Mouse (Mus musculus): ENCODE measurements around the gene Lrrc75b. TPM values are rescaled to one million over a fixed set of nuclear protein-coding genes. Genes with fewer than 3 reads are reported as not detected.

Lrrc75b gene
- polyA plus RNA-seq, 1 experiment: not detected

GRCm38 (mm10) chr10:75552701-75553450, 7.3 kb downstream of the Lrrc75b start:
- Histone ChIP-seq H3K4me1 (ENCODE audit: control insufficient read depth, insufficient read depth, low read length) (no peaks in the 10 kb centered on the region), H3K27ac (ENCODE audit: insufficient read depth, low read length) (no peak overlapping the region), H3K36me3 (ENCODE audit: control insufficient read depth, insufficient read depth, low read length, poor library complexity, severe bottlenecking) (no peaks in the 10 kb centered on the region), H3K4me3 (ENCODE audit: low read depth, low read length) (no peak overlapping the region), H3K9me3 (replicated peaks; ENCODE audit: control insufficient read depth, insufficient read depth, low read length, poor library complexity, severe bottlenecking) (no peaks in the 10 kb centered on the region), H3K27me3 (ENCODE audit: control insufficient read depth, insufficient read depth, low read length, poor library complexity, severe bottlenecking) (no peaks in the 10 kb centered on the region), H3K9ac (ENCODE audit: low read depth, poor library complexity, severe bottlenecking) (no peak overlapping the region)
- no peak for TF ChIP-seq EP300 (IDR thresholded peaks at IDR 0.05; ENCODE audit: insufficient read depth, low read depth, low read length)

- TF ChIP-seq POLR2A (IDR thresholded peaks at IDR 0.05; ENCODE audit: insufficient read depth, low read length) (no peak), EP300 (IDR thresholded peaks at IDR 0.05; ENCODE audit: insufficient read depth, low read depth, low read length) (no peak), CTCF (IDR thresholded peaks at IDR 0.05; ENCODE audit: low read depth, low read length) (no peak)
- H3K27ac ChIP-seq (ENCODE audit: insufficient read depth, low read length): no peak overlapping the region
- H3K9me3 ChIP-seq (replicated peaks; ENCODE audit: control insufficient read depth, insufficient read depth, low read length, poor library complexity, severe bottlenecking): no peaks in the 10 kb centered on the region
- H3K36me3 ChIP-seq (ENCODE audit: control insufficient read depth, insufficient read depth, low read length, poor library complexity, severe bottlenecking): no peaks in the 10 kb centered on the region
- no peak overlapping the region for H3K4me3 ChIP-seq (ENCODE audit: low read depth, low read length)
- no peaks in the 10 kb centered on the region for H3K27me3 ChIP-seq (ENCODE audit: control insufficient read depth, insufficient read depth, low read length, poor library complexity, severe bottlenecking)
- no peak overlapping the region for H3K9ac ChIP-seq (ENCODE audit: low read depth, poor library complexity, severe bottlenecking)
- H3K4me1 ChIP-seq (ENCODE audit: control insufficient read depth, insufficient read depth, low read length): no peaks in the 10 kb centered on the region
Observed at GRCm38 (mm10) chr10:75552106-75552505, 8.0 kb downstream of the Lrrc75b start.

GRCm38 (mm10) chr10:75551175-75551574, 9.0 kb downstream of the Lrrc75b start:
- Histone ChIP-seq H3K4me3 (ENCODE audit: low read depth, low read length) (no peak overlapping the region), H3K4me1 (ENCODE audit: control insufficient read depth, insufficient read depth, low read length) (no peaks in the 10 kb centered on the region)

GRCm38 (mm10) chr10:75549886-75550285, 10.2 kb downstream of the Lrrc75b start:
- TF ChIP-seq EP300 (IDR thresholded peaks at IDR 0.05; ENCODE audit: insufficient read depth, low read depth, low read length) (no peak), CTCF (IDR thresholded peaks at IDR 0.05; ENCODE audit: low read depth, low read length) (no peak), POLR2A (IDR thresholded peaks at IDR 0.05; ENCODE audit: insufficient read depth, low read length) (no peak)
- no peaks in the 10 kb centered on the region for H3K9me3 ChIP-seq (replicated peaks; ENCODE audit: control insufficient read depth, insufficient read depth, low read length, poor library complexity, severe bottlenecking)

More at GRCm38 (mm10) chr10:75551175-75551574, 9.0 kb downstream of the Lrrc75b start:
- H3K27me3 ChIP-seq (ENCODE audit: control insufficient read depth, insufficient read depth, low read length, poor library complexity, severe bottlenecking): no peaks in the 10 kb centered on the region
- H3K36me3 ChIP-seq (ENCODE audit: control insufficient read depth, insufficient read depth, low read length, poor library complexity, severe bottlenecking): no peaks in the 10 kb centered on the region
- H3K27ac ChIP-seq (ENCODE audit: insufficient read depth, low read length): no peak overlapping the region
- H3K9ac ChIP-seq (ENCODE audit: low read depth, poor library complexity, severe bottlenecking): no peak overlapping the region
- TF ChIP-seq POLR2A (IDR thresholded peaks at IDR 0.05; ENCODE audit: insufficient read depth, low read length) (no peak), EP300 (IDR thresholded peaks at IDR 0.05; ENCODE audit: insufficient read depth, low read depth, low read length) (no peak), CTCF (IDR thresholded peaks at IDR 0.05; ENCODE audit: low read depth, low read length) (no peak)
- H3K9me3 ChIP-seq (replicated peaks; ENCODE audit: control insufficient read depth, insufficient read depth, low read length, poor library complexity, severe bottlenecking): no peaks in the 10 kb centered on the region

GRCm38 (mm10) chr10:75548486-75548885, 11.6 kb downstream of the Lrrc75b start:
- H3K9me3 ChIP-seq (replicated peaks; ENCODE audit: control insufficient read depth, insufficient read depth, low read length, poor library complexity, severe bottlenecking): no peaks in the 10 kb centered on the region
- H3K27ac ChIP-seq (ENCODE audit: insufficient read depth, low read length): no peak overlapping the region
- no peak overlapping the region for H3K9ac ChIP-seq (ENCODE audit: low read depth, poor library complexity, severe bottlenecking)
- H3K36me3 ChIP-seq (ENCODE audit: control insufficient read depth, insufficient read depth, low read length, poor library complexity, severe bottlenecking): no peaks in the 10 kb centered on the region
- TF ChIP-seq POLR2A (IDR thresholded peaks at IDR 0.05; ENCODE audit: insufficient read depth, low read length) (no peak), EP300 (IDR thresholded peaks at IDR 0.05; ENCODE audit: insufficient read depth, low read depth, low read length) (no peak)
- H3K4me1 ChIP-seq (ENCODE audit: control insufficient read depth, insufficient read depth, low read length): no peaks in the 10 kb centered on the region
- no peak overlapping the region for H3K4me3 ChIP-seq (ENCODE audit: low read depth, low read length)
- H3K27me3 ChIP-seq (ENCODE audit: control insufficient read depth, insufficient read depth, low read length, poor library complexity, severe bottlenecking): no peaks in the 10 kb centered on the region

More at GRCm38 (mm10) chr10:75549886-75550285, 10.2 kb downstream of the Lrrc75b start:
- no peaks in the 10 kb centered on the region for H3K27me3 ChIP-seq (ENCODE audit: control insufficient read depth, insufficient read depth, low read length, poor library complexity, severe bottlenecking)
- no peak overlapping the region for H3K27ac ChIP-seq (ENCODE audit: insufficient read depth, low read length)
- no peak overlapping the region for H3K9ac ChIP-seq (ENCODE audit: low read depth, poor library complexity, severe bottlenecking)
- H3K4me1 ChIP-seq (ENCODE audit: control insufficient read depth, insufficient read depth, low read length): no peaks in the 10 kb centered on the region
- no peaks in the 10 kb centered on the region for H3K36me3 ChIP-seq (ENCODE audit: control insufficient read depth, insufficient read depth, low read length, poor library complexity, severe bottlenecking)
- H3K4me3 ChIP-seq (ENCODE audit: low read depth, low read length): no peak overlapping the region

DNA sequence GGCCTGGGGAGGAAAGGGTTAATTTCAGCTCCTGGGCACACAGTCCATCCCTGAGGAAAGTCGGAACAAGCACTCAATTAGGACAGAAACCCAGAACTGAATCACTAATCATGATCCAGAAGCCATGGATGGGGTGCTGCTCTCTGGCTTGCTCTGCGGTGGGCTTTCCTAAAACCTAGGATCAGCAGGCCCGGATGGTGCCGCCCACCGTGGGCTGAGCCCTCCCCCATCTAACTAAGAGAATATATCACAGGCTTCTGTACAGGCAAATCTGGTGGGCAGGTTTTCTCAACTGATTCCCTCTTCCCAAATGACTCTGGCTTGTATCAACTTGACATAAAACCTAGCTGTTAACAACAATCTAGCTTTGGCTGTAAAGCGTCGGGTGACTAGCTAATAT, 12.2 kb downstream of the Lrrc75b start:
- no peak for TF ChIP-seq CTCF (IDR thresholded peaks at IDR 0.05; ENCODE audit: low read depth, low read length)
- no peak for TF ChIP-seq POLR2A (IDR thresholded peaks at IDR 0.05; ENCODE audit: insufficient read depth, low read length)
- no peak for TF ChIP-seq EP300 (IDR thresholded peaks at IDR 0.05; ENCODE audit: insufficient read depth, low read depth, low read length)
- no peaks in the 10 kb centered on the region for H3K27me3 ChIP-seq (ENCODE audit: control insufficient read depth, insufficient read depth, low read length, poor library complexity, severe bottlenecking)
- no peaks in the 10 kb centered on the region for H3K9me3 ChIP-seq (replicated peaks; ENCODE audit: control insufficient read depth, insufficient read depth, low read length, poor library complexity, severe bottlenecking)
- H3K4me1 ChIP-seq (ENCODE audit: control insufficient read depth, insufficient read depth, low read length): no peaks in the 10 kb centered on the region
- no peak overlapping the region for H3K27ac ChIP-seq (ENCODE audit: insufficient read depth, low read length)
- H3K36me3 ChIP-seq (ENCODE audit: control insufficient read depth, insufficient read depth, low read length, poor library complexity, severe bottlenecking): no peaks in the 10 kb centered on the region
- no peak overlapping the region for H3K9ac ChIP-seq (ENCODE audit: low read depth, poor library complexity, severe bottlenecking)
- H3K4me3 ChIP-seq (ENCODE audit: low read depth, low read length): no peak overlapping the region

All from ES-Bruce4 (cell line).